Mouse (Mus musculus) heart, adult 2 months (tissue): ENCODE data around the gene Slc16a3. TPM values are rescaled to one million over a fixed set of nuclear protein-coding genes. Genes with fewer than 3 reads are reported as not detected.

Experiments
- DNase-seq, 2 experiments: peaks; one replicate each; pipeline ENCODE4 v3.0.0; 2021
- H3K27ac ChIP-seq: fragments of 200-600 bp; 2 replicates; pipeline ENCODE4 v1.8.1; 2022
- H3K27me3 ChIP-seq: fragments of 200-500 bp; 2 replicates; pipeline ENCODE4 v1.6.1; 2012; ENCODE audit warnings: mild to moderate bottlenecking, low read length, inconsistent platforms, mixed read lengths; ENCODE audit not compliant: control insufficient read depth, insufficient read depth
- H3K36me3 ChIP-seq: fragments of 200-500 bp; 2 replicates; pipeline ENCODE4 v1.6.1; 2012; ENCODE audit warnings: low read length, inconsistent platforms; ENCODE audit not compliant: control insufficient read depth, insufficient read depth
- H3K4me1 ChIP-seq: fragments of 200-500 bp; 2 replicates; pipeline ENCODE4 v1.6.1; 2011; ENCODE audit warnings: low read length; ENCODE audit not compliant: control insufficient read depth, insufficient read depth
- H3K4me3 ChIP-seq: fragments of 200-600 bp; 2 replicates; pipeline ENCODE4 v1.8.1; 2022
- H3K79me2 ChIP-seq: fragments of 200-500 bp; replicated peaks from 2 replicates; pipeline ENCODE4 v1.6.1; 2012; ENCODE audit warnings: mild to moderate bottlenecking, inconsistent platforms, low read length, moderate library complexity, mixed read lengths; ENCODE audit not compliant: control insufficient read depth, insufficient read depth
- H3K9ac ChIP-seq: fragments of 200-500 bp; 2 replicates; pipeline ENCODE4 v1.6.1; 2012; ENCODE audit warnings: low read depth, mild to moderate bottlenecking, control low read depth, inconsistent platforms, low read length, mixed read lengths
- CTCF ChIP-seq: fragments of 200-600 bp; IDR thresholded peaks from 2 replicates; pipeline ENCODE4 v1.8.1; 2022; ENCODE audit warnings: antibody characterized with exemption, mild to moderate bottlenecking, moderate library complexity
- EP300 ChIP-seq: fragments of 200-500 bp; IDR thresholded peaks from 2 replicates; pipeline ENCODE4 v1.6.1; 2011; ENCODE audit warnings: low read depth, low read length, control low read depth; ENCODE audit not compliant: insufficient read depth
- POLR2A ChIP-seq: fragments of 200-500 bp; IDR thresholded peaks from 2 replicates; pipeline ENCODE4 v1.6.1; 2011; ENCODE audit warnings: mild to moderate bottlenecking, low read depth, low read length, control low read depth; ENCODE audit not compliant: insufficient read depth
- WGBS: fragments of 180-500 bp; shearing (Covaris S2); methylation state at CpG from one replicate; pipeline ENCODE4 v1.1.7; 2018; 5-methylcytosine and 5-hydroxymethylcytosine counted together
- intact Hi-C: fragments of 180-260 bp; cut with DNase I; formaldehyde crosslinking; loops from one replicate; pipeline ENCODE4 v1.15.1; 2025
- polyA plus RNA-seq: library from polyadenylated mRNA; depleted of rRNA; stranded (reverse); fragments of >200 nt; gene quantifications from 2 replicates; pipeline ENCODE4 v1.2.3, GENCODE M21; 2012
- total RNA-seq, 2 experiments: library from RNA; stranded (reverse); gene quantifications; 2 replicates each; pipeline ENCODE4 v1.2.3; 2021

Gene Slc16a3
- total and polyA plus RNA-seq, 3 experiments = 1.2 to 4.0 (median 1.3) TPM

DNA sequence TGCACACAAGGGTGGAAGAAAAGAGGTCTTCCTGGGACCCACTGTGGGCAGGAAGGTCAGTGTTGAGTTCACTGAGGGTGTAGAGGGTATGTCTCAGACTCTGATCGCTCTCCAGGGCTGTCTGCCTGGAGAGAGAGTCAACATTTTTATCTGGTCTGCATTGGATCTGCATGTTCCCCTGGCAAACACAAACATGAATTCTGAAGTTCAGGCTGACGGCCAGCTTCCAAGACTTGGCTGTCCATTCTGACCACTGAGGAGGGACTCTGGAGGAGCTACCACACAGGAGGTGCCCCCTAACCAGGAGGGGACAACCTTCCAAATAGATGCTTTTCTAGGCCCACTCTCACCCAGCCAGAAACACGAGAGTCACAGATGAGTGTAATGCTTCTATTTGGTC, 43.5 kb downstream of the Slc16a3 start:
- peak overlapping the region; percentile 72 for H3K9ac ChIP-seq

GRCm38 (mm10) chr11:120993080-120993479, 44.8 kb downstream of the Slc16a3 start:
- Histone ChIP-seq H3K9ac (no peak overlapping the region), H3K4me3 (no peak overlapping the region), H3K4me1 (peaks cover 17% of the 10 kb centered on the region), H3K79me2 (peaks cover 8% of the 10 kb centered on the region), H3K27me3 (no peaks in the 10 kb centered on the region), H3K27ac (no peak overlapping the region), H3K36me3 (peaks cover 5% of the 10 kb centered on the region)
- no peak for TF ChIP-seq POLR2A
- no peak for TF ChIP-seq EP300
- no peak for TF ChIP-seq CTCF
- DNase-seq = no peak
- intact Hi-C loops = no loop called here
- 85% methylated on average over 3 of the region's 3 CpGs for WGBS

More for the DNA sequence above, 43.5 kb downstream of the Slc16a3 start:
- intact Hi-C loops = no loop called here
- 36% methylated on average over 3 of the region's 3 CpGs for WGBS
- H3K4me1 ChIP-seq = peaks cover 23% of the 10 kb centered on the region
- peak in 1 of 2 experiments; percentile 68 for DNase-seq
- 0 out of 2 replicates have a peak, but pooled peaks have one; percentile 31 for TF ChIP-seq EP300
- TF ChIP-seq POLR2A = no peak
- TF ChIP-seq CTCF = no peak
- peaks cover 8% of the 10 kb centered on the region for H3K79me2 ChIP-seq
- peak overlapping the region; percentile 99 for H3K27ac ChIP-seq
- peaks cover 16% of the 10 kb centered on the region for H3K36me3 ChIP-seq
- peak overlapping the region; percentile 100 for H3K4me3 ChIP-seq
- no peaks in the 10 kb centered on the region for H3K27me3 ChIP-seq

DNA sequence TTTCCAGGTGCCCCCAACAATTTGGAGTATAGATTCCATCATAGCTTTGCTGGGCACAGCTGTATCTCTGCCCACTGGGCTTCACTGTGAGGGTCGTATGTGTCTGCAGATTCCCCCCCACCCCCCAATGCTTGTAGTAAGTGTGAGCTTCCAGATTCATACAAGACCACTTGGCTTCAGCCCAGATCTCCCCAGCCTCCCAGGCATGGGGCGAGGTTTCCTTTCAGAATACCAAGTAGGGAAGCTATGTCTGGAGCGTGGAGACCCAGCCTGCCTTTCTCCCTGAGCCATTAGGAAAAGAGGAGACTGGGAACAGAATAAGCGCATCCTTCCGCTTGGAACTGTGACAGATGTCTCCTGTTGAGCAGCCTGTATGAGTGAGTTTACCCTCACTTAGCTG, 45.3 kb downstream of the Slc16a3 start:
- H3K36me3 ChIP-seq = peaks cover 5% of the 10 kb centered on the region; the same call in 1 of the 2 replicates
- no peak overlapping the region for H3K4me3 ChIP-seq
- DNase-seq = no peak
- no peaks in the 10 kb centered on the region for H3K27me3 ChIP-seq
- TF ChIP-seq EP300 (no peak), CTCF (no peak), POLR2A (no peak)
- no peak overlapping the region for H3K27ac ChIP-seq
- H3K79me2 ChIP-seq = peaks cover 8% of the 10 kb centered on the region
- H3K4me1 ChIP-seq = peaks cover 13% of the 10 kb centered on the region
- H3K9ac ChIP-seq = no peak overlapping the region
- 50% methylated on average over 5 of the region's 5 CpGs for WGBS
- intact Hi-C loops = no loop called here

DNA sequence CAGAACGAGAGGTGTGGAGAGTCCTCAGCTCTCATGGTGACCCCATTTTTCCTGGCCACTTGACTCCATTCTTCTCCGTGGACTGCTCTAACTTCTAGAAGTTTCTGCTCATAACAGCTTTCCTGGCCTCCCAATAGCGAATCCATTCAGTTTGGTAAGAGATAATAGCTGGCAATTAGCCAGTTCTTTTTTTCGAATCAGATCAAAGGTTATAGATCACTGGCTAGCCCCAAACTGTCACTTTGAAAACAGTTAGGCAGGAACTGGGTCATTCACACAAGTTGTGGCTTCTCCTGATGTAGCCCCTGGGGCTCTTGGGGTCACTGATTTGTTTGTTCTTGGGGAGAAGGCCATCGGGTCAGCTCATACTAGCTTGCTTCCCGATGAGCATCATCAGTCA, 46.5 kb downstream of the Slc16a3 start:
- Histone ChIP-seq H3K36me3 (no peaks in the 10 kb centered on the region), H3K4me3 (no peak overlapping the region), H3K27ac (no peak overlapping the region), H3K79me2 (peaks cover 5% of the 10 kb centered on the region; the same call in 1 of the 2 replicates), H3K9ac (no peak overlapping the region), H3K27me3 (no peaks in the 10 kb centered on the region), H3K4me1 (peaks cover 7% of the 10 kb centered on the region)
- TF ChIP-seq POLR2A = no peak
- no peak for TF ChIP-seq EP300
- TF ChIP-seq CTCF = no peak
- 84% methylated on average over 6 of the region's 6 CpGs for WGBS
- DNase-seq = no peak
- intact Hi-C loops = no loop called here

- 23% methylated on average over 4 of the region's 4 CpGs for WGBS
- no peak for DNase-seq
- TF ChIP-seq POLR2A (0 out of 2 replicates have a peak, but pooled peaks have one; percentile 17), EP300 (no peak)
Measured at GRCm38 (mm10) chr11:121001966-121002365, 53.7 kb downstream of the Slc16a3 start.

DNA sequence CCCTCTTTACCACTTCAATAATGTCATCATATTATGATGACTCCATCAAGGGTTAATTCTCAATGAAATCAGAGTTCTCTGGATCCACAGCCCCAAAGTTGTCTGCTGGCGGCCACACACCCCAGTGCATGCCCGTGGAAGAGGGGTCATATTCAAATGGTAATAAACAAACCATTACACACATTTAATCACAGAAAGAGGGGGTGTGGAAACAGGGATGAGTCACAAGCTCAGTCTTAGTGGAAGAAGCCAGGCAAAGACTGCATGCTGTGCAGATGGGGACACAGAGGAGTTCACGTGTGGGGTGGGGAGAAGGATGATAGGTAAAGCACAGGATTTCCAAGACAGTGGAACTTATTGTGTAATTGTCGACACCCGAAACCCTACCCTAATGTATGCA, 56.0 kb downstream of the Slc16a3 start:
- Histone ChIP-seq H3K27ac (no peak overlapping the region), H3K27me3 (no peaks in the 10 kb centered on the region), H3K4me3 (no peak overlapping the region), H3K9ac (no peak overlapping the region), H3K4me1 (peaks cover 2% of the 10 kb centered on the region), H3K36me3 (no peaks in the 10 kb centered on the region), H3K79me2 (no peaks in the 10 kb centered on the region)
- DNase-seq = no peak
- intact Hi-C loops = no loop called here
- WGBS = 66% methylated on average over 5 of the region's 5 CpGs
- TF ChIP-seq EP300 = no peak
- TF ChIP-seq CTCF = no peak
- no peak for TF ChIP-seq POLR2A

More at GRCm38 (mm10) chr11:121001966-121002365, 53.7 kb downstream of the Slc16a3 start:
- intact Hi-C loops = no loop called here
- H3K36me3 ChIP-seq = no peaks in the 10 kb centered on the region
- H3K4me3 ChIP-seq = no peak overlapping the region
- no peak overlapping the region for H3K9ac ChIP-seq
- H3K4me1 ChIP-seq = peaks cover 2% of the 10 kb centered on the region
- no peak overlapping the region for H3K27ac ChIP-seq
- H3K27me3 ChIP-seq = no peaks in the 10 kb centered on the region
- H3K79me2 ChIP-seq = no peaks in the 10 kb centered on the region
